Mouse (Mus musculus): ENCODE data around the gene Chgb.
A peak's percentile ranks its signal among the peaks of the same experiment; 100 is the strongest.

Chgb gene

DNA sequence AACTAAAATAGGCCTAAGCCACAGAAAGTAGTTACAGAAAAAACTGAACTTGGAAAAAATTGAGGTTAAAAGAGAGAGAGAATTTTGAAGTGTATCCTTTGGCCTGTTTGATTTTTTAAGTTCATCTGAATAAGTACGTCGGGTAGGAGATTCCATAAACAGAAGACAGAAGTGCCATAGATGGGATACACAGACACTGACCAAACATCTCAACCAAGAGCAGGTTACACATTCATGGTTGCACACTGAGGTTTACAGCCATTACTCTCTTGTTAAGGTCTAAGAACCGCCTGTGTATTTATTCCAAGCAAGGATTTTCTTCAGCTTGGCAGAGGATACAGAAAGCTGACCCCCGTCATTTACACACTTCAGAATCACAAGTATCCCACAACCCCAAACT is at the start of gene Chgb:
Gene Chgb, plus strand, starts transcription at position 301 of the 400 bp plus-strand sequence.
- no peak for DNase-seq (ENCODE audit: extremely low spot score, low read depth, low spot score)

GRCm38 (mm10) chr2:132732940-132733339 is 48.1 kb upstream of the Chgb start:
- no peak for DNase-seq (ENCODE audit: extremely low spot score, low read depth, low spot score)

- DNase-seq (ENCODE audit: extremely low spot score, low read depth, low spot score): no peak
These were observed 47.2 kb upstream of the Chgb start for GRCm38 (mm10) chr2:132733603-132734573.

- DNase-seq (ENCODE audit: extremely low spot score, low read depth, low spot score): no peak
These were observed 42.2 kb upstream of the Chgb start for GRCm38 (mm10) chr2:132738816-132739432.

- no peak for DNase-seq (ENCODE audit: extremely low spot score, low read depth, low spot score)
These were observed 39.2 kb upstream of the Chgb start for GRCm38 (mm10) chr2:132741862-132742347.

GRCm38 (mm10) chr2:132744866-132745265 is 36.2 kb upstream of the Chgb start:
- no peak for DNase-seq (ENCODE audit: extremely low spot score, low read depth, low spot score)

DNA sequence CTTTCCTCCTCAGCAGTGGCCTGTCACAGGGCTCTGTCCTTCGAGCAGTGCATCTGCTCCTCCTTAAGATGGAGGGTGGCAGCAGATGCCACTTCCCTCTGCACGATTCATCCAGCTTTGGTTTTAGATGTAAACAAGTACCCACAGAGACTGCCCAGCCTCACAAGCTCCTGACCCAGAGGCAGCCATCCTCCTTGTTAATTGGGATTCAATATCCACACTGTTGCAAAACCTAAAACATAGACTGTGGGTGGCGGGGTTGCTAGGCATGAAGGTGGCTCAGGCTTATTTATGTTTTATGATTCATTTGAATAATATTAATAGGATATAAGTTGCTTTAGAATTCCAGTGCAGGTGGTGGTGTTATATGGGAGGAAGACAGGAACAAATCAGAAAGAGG is 35.0 kb upstream of the Chgb start:
- DNase-seq (ENCODE audit: extremely low spot score, low read depth, low spot score): no peak

DNA sequence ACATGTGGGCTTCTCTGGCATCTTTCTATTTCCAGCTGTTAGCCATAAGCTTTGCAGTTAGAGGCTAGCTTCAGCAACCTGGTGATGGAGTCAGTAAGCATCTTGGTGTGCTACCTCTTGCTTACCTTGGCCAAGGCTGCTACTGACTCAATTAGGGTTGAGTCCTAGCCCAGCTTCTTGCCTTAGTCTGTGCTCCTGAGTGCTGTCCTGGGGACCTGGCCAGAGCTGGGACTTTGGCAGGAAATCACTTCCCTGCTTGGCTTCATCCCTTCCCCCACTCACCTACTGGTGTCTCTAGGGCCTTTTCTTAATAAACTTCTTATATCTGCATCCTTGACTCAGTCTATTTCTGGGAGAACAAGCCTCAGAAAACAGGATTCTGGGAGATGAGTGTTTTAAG is 30.4 kb upstream of the Chgb start:
- no peak for DNase-seq (ENCODE audit: extremely low spot score, low read depth, low spot score)

DNA sequence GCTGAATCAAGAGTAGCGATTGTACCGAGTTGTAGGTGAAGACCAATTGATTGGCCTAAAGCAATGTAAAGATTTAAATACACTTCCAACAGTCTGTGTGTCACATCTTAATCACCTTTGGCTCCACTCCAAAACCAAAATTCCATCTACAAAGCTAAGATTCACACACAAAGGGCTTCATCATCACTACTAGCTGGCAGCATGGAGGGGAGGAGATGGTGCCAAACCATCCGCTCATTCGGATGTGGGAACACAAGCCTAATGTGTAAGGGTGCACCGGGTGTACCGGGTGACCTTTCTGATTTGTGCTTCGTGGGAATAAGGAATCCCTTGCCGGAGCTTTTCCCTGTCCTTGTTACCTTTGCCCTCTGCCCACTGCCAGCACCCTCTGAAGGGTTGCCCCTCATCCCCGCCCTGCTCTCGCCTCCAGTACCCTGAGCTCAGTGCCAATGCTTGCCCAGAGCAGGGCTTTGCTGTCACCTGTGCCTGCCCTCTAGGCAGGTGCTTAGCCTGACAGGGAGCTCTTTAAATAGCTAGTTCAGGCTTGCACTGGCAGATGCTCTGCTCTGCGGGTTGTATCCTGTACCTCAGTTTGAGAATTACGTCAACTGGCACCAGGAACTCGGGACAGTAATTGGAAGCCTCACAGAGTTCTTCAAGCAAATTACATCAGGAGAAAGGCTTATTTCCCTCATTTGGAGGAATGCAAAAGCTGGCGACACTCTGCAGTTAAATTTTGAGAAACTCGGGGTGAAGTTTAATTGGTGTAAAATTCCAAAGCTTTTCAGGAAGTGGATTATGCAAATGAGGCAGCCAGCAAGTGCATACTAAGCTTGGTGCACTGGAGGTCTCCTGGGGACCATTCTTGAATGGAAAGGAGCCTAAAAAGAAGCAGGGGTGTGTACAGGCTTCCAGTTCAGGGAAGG is 29.7 kb upstream of the Chgb start:
- DNase-seq (ENCODE audit: extremely low spot score, low read depth, low spot score): no peak

DNA sequence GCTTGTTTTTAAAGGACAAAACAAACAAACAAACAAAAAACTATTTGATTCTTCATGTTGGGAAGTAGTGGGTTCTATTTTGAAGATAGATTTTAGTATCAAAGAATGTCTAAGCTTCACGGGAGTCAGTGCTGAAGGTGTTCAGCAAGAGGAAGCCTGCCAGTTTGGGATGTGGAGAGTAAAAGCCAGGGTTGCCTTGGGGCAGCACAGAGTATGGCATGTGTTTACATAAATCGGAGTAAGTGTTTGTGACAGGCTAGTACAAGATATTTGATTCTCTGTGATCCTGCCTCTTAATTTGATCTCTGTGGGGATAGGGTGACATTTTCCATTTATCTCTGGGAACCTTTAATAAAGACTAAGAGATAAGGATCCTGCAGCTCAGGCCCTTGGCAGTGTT is 28.7 kb upstream of the Chgb start:
- DNase-seq (ENCODE audit: extremely low spot score, low read depth, low spot score): no peak

DNA sequence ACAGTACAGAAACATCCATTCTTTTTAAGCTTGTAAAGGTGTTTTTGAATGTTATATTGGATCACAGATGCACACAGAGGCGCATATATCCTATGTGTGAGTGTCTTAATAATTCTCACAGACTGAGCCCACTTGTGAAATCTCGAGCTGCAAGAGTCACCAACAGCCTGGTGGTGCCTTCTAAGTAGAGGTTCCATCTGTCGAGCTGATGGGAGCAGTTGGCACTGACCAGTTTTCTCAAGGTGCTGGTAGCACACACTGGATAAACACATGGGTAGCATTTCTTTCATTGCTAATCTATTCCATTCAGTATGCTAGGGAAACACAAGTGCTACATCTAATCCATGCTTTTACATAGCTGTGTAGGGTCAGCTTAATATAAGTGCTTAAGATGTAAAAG is 27.9 kb upstream of the Chgb start:
- DNase-seq (ENCODE audit: extremely low spot score, low read depth, low spot score): no peak

GRCm38 (mm10) chr2:132757911-132758310 is 23.2 kb upstream of the Chgb start:
- no peak for DNase-seq (ENCODE audit: extremely low spot score, low read depth, low spot score)

- DNase-seq (ENCODE audit: extremely low spot score, low read depth, low spot score): no peak
These were observed 10.3 kb upstream of the Chgb start for GRCm38 (mm10) chr2:132770822-132771221.

DNA sequence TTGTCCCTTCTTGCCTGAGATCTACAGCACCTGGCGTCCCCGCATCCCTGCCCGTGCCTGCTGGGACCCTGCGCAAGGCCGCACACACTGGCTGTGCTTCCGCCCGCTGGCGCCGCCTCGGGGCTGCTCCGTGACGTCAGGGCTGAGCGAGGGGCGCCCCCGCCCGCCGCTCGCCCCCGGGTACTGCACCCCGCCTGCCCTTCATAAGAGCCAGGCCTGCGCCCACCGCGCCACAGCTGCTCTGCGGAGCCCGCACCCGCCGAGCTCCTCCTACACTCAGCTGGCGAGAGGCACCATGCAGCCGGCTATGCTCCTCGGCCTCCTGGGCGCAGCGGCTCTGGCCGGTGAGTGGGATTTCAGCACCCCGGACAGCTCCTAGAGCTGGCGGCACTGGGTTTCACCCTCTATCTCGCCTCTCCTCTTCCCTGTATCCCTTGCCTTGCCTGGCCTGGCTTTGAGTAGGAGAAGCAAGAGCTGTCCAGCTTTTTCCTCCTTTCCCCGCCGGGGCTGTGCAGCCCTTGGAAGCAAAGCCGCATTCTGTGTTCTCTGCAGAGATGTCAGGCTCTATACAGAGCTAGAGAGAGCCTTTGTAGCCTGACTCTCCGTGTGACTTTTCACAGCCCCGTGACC is 476 bp downstream of the Chgb start:
- peak; percentile 89 for DNase-seq (ENCODE audit: extremely low spot score, low read depth, low spot score)

DNA sequence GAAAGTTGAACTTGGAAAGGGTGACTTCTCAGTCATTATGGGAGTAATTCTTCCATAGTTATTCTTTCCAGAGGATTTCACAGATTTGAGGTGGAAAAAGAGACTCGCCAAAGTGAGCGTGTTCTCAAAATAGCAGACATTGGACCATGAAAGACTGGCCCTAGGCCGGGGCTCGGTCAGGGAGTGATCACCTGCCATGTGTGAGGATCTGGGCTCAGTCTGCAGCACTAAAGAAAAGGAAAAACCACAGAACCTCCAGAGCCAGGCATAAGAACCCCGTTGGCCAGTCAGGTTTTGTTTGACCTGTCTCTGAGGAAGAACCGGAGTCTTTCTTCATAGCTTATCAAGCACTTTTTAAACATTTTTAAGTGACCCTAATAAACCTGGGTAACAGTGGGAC is 3.0 kb downstream of the Chgb start:
- DNase-seq (ENCODE audit: extremely low spot score, low read depth, low spot score): no peak

GRCm38 (mm10) chr2:132793441-132794203 is 12.5 kb downstream of the Chgb start:
- no peak for DNase-seq (ENCODE audit: extremely low spot score, low read depth, low spot score)

- no peak for DNase-seq (ENCODE audit: extremely low spot score, low read depth, low spot score)
These were observed 13.1 kb downstream of the Chgb start for GRCm38 (mm10) chr2:132794204-132794586.

DNA sequence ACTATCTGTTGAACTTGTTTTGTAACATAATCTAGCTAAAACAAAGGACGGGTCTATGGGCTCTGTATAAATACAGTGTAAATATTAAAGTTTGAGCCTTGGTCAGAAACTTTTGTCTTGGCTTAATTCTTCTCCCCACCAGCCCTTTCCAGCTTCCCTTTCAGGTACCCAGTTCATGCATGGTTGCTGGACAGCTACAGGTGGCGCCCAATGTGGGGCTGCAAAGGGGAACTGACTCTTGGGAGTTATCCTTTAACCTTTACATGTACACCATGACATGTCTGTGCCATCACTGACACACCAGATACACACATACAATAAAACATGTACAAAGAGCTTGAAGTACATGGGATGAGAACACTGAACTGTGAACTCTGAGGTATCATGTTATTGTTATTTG is 21.9 kb downstream of the Chgb start:
- DNase-seq (ENCODE audit: extremely low spot score, low read depth, low spot score): no peak

- peak; percentile 97 for DNase-seq (ENCODE audit: extremely low spot score, low read depth, low spot score)
These were observed 34.7 kb downstream of the Chgb start, which contains the start of the genes Trmt6 and Mcm8 for GRCm38 (mm10) chr2:132815608-132816314. Gene Trmt6, minus strand, starts transcription at chr2:132816055. Gene Mcm8, plus strand, starts transcription at chr2:132816141.
